Mouse (Mus musculus): Measurements from ENCODE around the gene Ppp2r1b. TPM values are rescaled to one million over a fixed set of nuclear protein-coding genes. Genes with fewer than 3 reads are reported as not detected.

Gene Ppp2r1b
- polyA plus RNA-seq, 1 experiment from 2014 or later, result 74.3 TPM

- H3K27me3 ChIP-seq (replicated peaks), result no peaks in the 10 kb centered on the region
- no peak overlapping the region for H3K4me2 ChIP-seq
- 76% methylated on average over 9 of the region's 9 CpGs for WGBS
- H3K9me3 ChIP-seq, result no peaks in the 10 kb centered on the region
- H3K27ac ChIP-seq, result no peak overlapping the region
- H3K36me3 ChIP-seq, result 0 out of 2 replicates have a peak, but pooled peaks cover 6% of the 10 kb centered on the region
- peaks cover 19% of the 10 kb centered on the region for H3K4me1 ChIP-seq
- ATAC-seq (ENCODE audit: insufficient read depth, low FRiP score, low read depth), result no peak
- no peak overlapping the region for H3K4me3 ChIP-seq (replicated peaks)
- no peak overlapping the region for H3K9ac ChIP-seq
These were observed 446 bp downstream of the Ppp2r1b start for GRCm38 (mm10) chr9:50845547-50845946.

- Histone ChIP-seq H3K27ac (peak overlapping the region; percentile 9; the same call in 1 of the 2 replicates), H3K4me1 (peaks cover 26% of the 10 kb centered on the region), H3K9me3 (no peaks in the 10 kb centered on the region), H3K27me3 (replicated peaks) (no peaks in the 10 kb centered on the region), H3K36me3 (0 out of 2 replicates have a peak, but pooled peaks cover 6% of the 10 kb centered on the region), H3K4me3 (replicated peaks) (no peak overlapping the region), H3K4me2 (no peak overlapping the region), H3K9ac (no peak overlapping the region)
- ATAC-seq (ENCODE audit: insufficient read depth, low FRiP score, low read depth), result no peak
- WGBS, result 80% methylated on average over 6 of the region's 6 CpGs
These were observed 2.0 kb downstream of the Ppp2r1b start for GRCm38 (mm10) chr9:50847133-50847532.

GRCm38 (mm10) chr9:50847606-50848368, 2.7 kb downstream of the Ppp2r1b start:
- ATAC-seq (ENCODE audit: insufficient read depth, low FRiP score, low read depth), result no peak
- Histone ChIP-seq H3K9me3 (no peaks in the 10 kb centered on the region), H3K27me3 (replicated peaks) (no peaks in the 10 kb centered on the region), H3K4me2 (no peak overlapping the region), H3K27ac (peak overlapping the region; percentile 32; the same call in 1 of the 2 replicates), H3K4me1 (peaks cover 28% of the 10 kb centered on the region), H3K9ac (no peak overlapping the region), H3K36me3 (0 out of 2 replicates have a peak, but pooled peaks cover 6% of the 10 kb centered on the region), H3K4me3 (replicated peaks) (no peak overlapping the region)
- 46% methylated on average over 12 of the region's 12 CpGs for WGBS

DNA sequence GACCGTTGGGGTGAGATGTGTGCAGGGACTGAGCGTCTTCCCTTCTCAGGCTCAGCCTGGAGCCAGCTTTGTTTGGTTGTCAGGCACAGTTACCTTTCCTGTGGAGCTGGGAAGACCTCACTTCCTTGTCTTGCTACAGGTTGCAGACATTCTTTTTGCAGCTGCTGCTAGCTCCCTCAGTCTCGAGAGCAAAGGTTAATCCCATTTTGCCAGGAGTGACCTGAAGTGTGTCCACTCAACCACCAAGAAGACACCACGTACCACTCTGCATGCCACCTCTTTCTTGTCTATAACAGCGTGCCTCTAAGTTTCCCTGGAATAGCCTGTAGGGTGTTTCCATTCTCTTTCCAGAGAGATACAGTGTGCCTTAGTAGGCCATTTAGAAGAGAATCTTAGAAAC, 3.7 kb downstream of the Ppp2r1b start:
- no peaks in the 10 kb centered on the region for H3K27me3 ChIP-seq (replicated peaks)
- 61% methylated on average over 5 of the region's 5 CpGs for WGBS
- H3K27ac ChIP-seq, result peak overlapping the region; percentile 32; the same call in 1 of the 2 replicates
- no peaks in the 10 kb centered on the region for H3K9me3 ChIP-seq
- peaks cover 34% of the 10 kb centered on the region for H3K4me1 ChIP-seq
- H3K4me2 ChIP-seq, result no peak overlapping the region
- 0 out of 2 replicates have a peak, but pooled peaks cover 3% of the 10 kb centered on the region for H3K36me3 ChIP-seq
- no peak overlapping the region for H3K4me3 ChIP-seq (replicated peaks)
- H3K9ac ChIP-seq, result no peak overlapping the region
- ATAC-seq (ENCODE audit: insufficient read depth, low FRiP score, low read depth), result no peak

DNA sequence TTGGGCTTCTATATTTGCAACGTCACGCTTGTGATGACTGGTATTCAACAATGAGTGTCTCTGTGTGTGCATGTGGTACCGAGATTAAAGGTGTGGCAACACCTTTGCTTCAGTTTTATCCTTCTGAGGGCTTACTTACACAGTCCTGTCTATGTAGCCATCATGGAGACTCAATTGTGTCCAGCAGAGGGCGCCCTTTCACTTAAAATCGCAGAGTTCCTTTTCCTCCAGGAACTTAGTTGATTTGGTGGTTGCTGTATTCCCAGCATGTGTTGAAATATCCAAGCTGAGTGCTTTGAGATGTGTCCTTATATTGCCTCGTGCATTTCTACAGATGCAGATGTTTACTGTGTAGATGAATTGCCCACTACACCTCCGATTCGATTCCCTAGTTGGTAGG, 4.1 kb downstream of the Ppp2r1b start:
- H3K9ac ChIP-seq, result no peak overlapping the region
- no peak overlapping the region for H3K4me3 ChIP-seq (replicated peaks)
- 21% methylated on average over 8 of the region's 8 CpGs for WGBS
- H3K27ac ChIP-seq, result peak overlapping the region; percentile 85
- H3K27me3 ChIP-seq (replicated peaks), result no peaks in the 10 kb centered on the region
- H3K9me3 ChIP-seq, result no peaks in the 10 kb centered on the region
- H3K4me1 ChIP-seq, result peaks cover 35% of the 10 kb centered on the region
- no peaks in the 10 kb centered on the region for H3K36me3 ChIP-seq
- peak; percentile 59 for ATAC-seq (ENCODE audit: insufficient read depth, low FRiP score, low read depth)
- peak overlapping the region; percentile 45; the same call in 1 of the 2 replicates for H3K4me2 ChIP-seq

DNA sequence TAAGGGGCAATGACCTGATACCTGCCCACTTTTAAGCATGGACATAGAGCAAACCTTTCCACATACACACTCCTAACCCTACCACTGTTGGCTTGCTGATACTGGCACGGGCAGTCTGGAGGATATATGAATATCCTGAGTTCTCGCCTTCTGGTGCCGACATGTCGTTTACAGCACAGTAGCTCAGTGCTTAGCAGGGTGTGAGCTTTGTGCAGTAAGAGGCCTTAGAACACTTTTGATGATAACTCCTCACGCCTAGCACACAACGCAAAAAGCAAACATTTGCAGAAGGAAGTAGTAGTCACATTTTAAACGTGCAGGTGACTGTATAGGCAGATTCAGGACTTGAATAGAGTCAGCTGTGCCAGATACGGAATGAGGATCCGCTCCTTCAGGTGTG, 4.7 kb downstream of the Ppp2r1b start:
- Histone ChIP-seq H3K36me3 (no peaks in the 10 kb centered on the region), H3K9me3 (no peaks in the 10 kb centered on the region), H3K4me3 (replicated peaks) (no peak overlapping the region), H3K4me2 (peak overlapping the region; percentile 45; the same call in 1 of the 2 replicates), H3K27me3 (replicated peaks) (no peaks in the 10 kb centered on the region), H3K9ac (no peak overlapping the region), H3K4me1 (peaks cover 40% of the 10 kb centered on the region), H3K27ac (peak overlapping the region; percentile 85)
- peak; percentile 64 for ATAC-seq (ENCODE audit: insufficient read depth, low FRiP score, low read depth)
- WGBS, result 52% methylated on average over 9 of the region's 9 CpGs

- H3K9me3 ChIP-seq, result no peaks in the 10 kb centered on the region
- no peak for ATAC-seq (ENCODE audit: insufficient read depth, low FRiP score, low read depth)
- 21% methylated on average over 11 of the region's 11 CpGs for WGBS
- H3K4me3 ChIP-seq (replicated peaks), result peak overlapping the region; percentile 16; the same call in 1 of the 2 replicates
- no peaks in the 10 kb centered on the region for H3K27me3 ChIP-seq (replicated peaks)
- H3K9ac ChIP-seq, result no peak overlapping the region
- H3K36me3 ChIP-seq, result no peaks in the 10 kb centered on the region
- peak overlapping the region; percentile 85 for H3K27ac ChIP-seq
- H3K4me2 ChIP-seq, result peak overlapping the region; percentile 45
- peaks cover 40% of the 10 kb centered on the region for H3K4me1 ChIP-seq
These were observed 5.2 kb downstream of the Ppp2r1b start for GRCm38 (mm10) chr9:50850271-50850670.

DNA sequence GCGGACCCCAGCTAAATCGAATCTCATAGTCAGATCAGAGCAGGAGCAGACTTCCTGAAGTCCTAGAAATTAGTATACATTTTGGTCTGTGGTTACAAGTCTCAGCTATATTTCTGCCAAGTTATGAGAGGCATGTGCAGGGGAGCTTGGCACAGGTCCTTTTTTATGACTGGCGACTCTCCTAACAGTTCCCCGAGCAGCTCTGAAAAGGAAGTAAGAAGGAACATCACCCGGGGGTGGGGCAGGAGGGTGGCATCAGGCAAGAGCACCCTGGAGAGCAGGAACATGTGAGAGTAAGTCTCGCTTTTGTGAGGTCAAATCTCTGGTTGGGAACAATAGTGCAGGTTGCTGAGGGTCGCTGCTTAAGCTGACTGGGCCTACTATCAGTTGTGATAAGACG, 5.6 kb downstream of the Ppp2r1b start:
- ATAC-seq (ENCODE audit: insufficient read depth, low FRiP score, low read depth), result no peak
- Histone ChIP-seq H3K27me3 (replicated peaks) (no peaks in the 10 kb centered on the region), H3K36me3 (no peaks in the 10 kb centered on the region), H3K4me3 (replicated peaks) (peak overlapping the region; percentile 16; the same call in 1 of the 2 replicates), H3K4me1 (peaks cover 40% of the 10 kb centered on the region), H3K4me2 (peak overlapping the region; percentile 45), H3K9ac (no peak overlapping the region), H3K27ac (peak overlapping the region; percentile 85), H3K9me3 (no peaks in the 10 kb centered on the region)
- 41% methylated on average over 8 of the region's 8 CpGs for WGBS

DNA sequence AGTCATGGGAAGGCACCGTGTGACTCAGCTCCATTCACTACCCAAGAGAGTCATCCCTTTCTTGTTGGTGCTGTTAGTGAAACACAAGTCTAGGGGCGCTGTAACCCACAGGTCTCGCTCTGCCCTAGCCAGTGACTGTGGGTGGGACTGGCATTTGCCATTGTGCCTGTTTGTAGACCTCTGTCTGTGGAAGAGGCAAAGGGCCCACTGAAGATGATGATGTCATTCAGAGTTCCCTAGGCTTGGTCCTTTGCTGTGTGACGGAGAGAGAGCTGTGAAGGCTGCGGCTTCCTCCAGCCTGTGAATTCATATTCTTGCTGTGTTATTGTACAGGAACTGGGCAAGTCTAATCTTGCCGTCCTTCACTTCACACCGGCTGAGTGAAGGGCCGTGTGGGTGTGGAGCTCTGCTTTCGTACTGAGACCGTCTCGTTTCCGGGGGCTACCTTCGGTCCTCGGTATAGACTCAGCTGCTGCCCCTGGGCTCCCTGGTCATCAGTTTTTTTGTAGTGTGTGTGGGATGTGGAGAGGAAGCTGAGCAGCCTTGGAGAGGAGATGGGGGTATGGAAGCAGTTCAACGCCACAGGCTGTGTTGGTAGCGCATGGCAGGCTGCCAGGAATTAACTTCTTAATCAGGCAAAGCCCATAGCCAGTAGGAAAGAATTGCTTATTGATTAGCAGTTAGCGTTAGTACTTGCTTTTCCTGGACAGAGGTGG, 7.7 kb downstream of the Ppp2r1b start:
- Histone ChIP-seq H3K36me3 (no peaks in the 10 kb centered on the region), H3K27ac (peak overlapping the region; percentile 75), H3K4me3 (replicated peaks) (no peak overlapping the region), H3K4me2 (peak overlapping the region; percentile 29; the same call in 1 of the 2 replicates), H3K9me3 (no peaks in the 10 kb centered on the region), H3K27me3 (replicated peaks) (no peaks in the 10 kb centered on the region), H3K9ac (no peak overlapping the region), H3K4me1 (peaks cover 34% of the 10 kb centered on the region)
- 57% methylated on average over 17 of the region's 17 CpGs for WGBS
- ATAC-seq (ENCODE audit: insufficient read depth, low FRiP score, low read depth), result no peak

- ATAC-seq (ENCODE audit: insufficient read depth, low FRiP score, low read depth), result peak; percentile 61; the same call in 1 of the 2 replicates
- H3K4me3 ChIP-seq (replicated peaks), result no peak overlapping the region
- H3K27me3 ChIP-seq (replicated peaks), result no peaks in the 10 kb centered on the region
- WGBS, result 69% methylated on average over 8 of the region's 8 CpGs
- no peaks in the 10 kb centered on the region for H3K9me3 ChIP-seq
- peaks cover 2% of the 10 kb centered on the region; the same call in 1 of the 2 replicates for H3K36me3 ChIP-seq
- H3K9ac ChIP-seq, result no peak overlapping the region
- 0 out of 2 replicates have a peak overlapping the region, but pooled peaks have one; percentile 2 for H3K27ac ChIP-seq
- peaks cover 34% of the 10 kb centered on the region for H3K4me1 ChIP-seq
- H3K4me2 ChIP-seq, result no peak overlapping the region
These were observed 9.3 kb downstream of the Ppp2r1b start for GRCm38 (mm10) chr9:50854376-50854775.

DNA sequence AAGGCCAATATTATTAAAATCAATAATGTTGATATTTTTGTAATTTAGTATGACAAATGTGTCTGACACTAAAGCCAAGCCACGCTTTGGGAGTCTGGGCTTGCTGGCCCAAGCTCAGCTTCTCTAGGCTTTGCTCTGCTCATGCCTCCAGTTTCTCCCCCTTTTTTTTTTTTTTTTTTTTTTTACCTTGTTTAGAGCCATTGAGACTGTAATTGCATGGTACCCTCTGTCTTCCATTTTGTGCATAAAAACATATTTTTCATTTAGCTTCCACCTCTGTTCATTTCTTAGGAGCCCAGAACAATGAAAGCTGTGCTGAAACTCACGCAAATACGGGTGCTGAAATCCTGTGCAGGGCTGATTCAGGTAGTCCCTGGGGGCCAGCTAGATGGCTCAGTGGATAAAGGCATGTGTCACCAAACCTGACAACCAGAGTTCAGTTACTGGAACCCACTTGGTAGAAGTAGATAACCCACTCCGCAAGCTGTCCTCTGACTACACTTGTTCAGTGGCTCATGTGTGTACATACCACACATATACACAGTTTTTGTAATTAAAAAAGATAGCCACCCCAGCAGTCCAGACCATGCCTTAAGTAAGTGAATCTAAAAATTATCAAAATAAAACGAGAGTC, 10.1 kb downstream of the Ppp2r1b start:
- no peak for ATAC-seq (ENCODE audit: insufficient read depth, low FRiP score, low read depth)
- 80% methylated on average over 5 of the region's 5 CpGs for WGBS
- Histone ChIP-seq H3K9me3 (no peaks in the 10 kb centered on the region), H3K9ac (no peak overlapping the region), H3K4me1 (peaks cover 25% of the 10 kb centered on the region), H3K36me3 (peaks cover 7% of the 10 kb centered on the region; the same call in 1 of the 2 replicates), H3K4me3 (replicated peaks) (no peak overlapping the region), H3K27me3 (replicated peaks) (no peaks in the 10 kb centered on the region), H3K4me2 (no peak overlapping the region), H3K27ac (no peak overlapping the region)

Data from stomach, embryonic 15.5 days (tissue).